Mouse (Mus musculus) kidney, adult 2 months (tissue): ENCODE results near the gene Pkhd1. TPM values are rescaled to one million over a fixed set of nuclear protein-coding genes. Genes with fewer than 3 reads are reported as not detected.

ENCODE experiments used
- DNase-seq: peaks from one replicate; pipeline ENCODE4 v3.0.0; 2021
- H3K27ac ChIP-seq: fragments of 200-500 bp; 2 replicates; pipeline ENCODE4 v1.5.1; 2012; ENCODE audit warnings: low read depth, low read length, control low read depth, inconsistent platforms; ENCODE audit not compliant: insufficient read depth
- H3K27me3 ChIP-seq: fragments of 200-500 bp; replicated peaks from 2 replicates; pipeline ENCODE4 v1.6.1; 2012; ENCODE audit warnings: mild to moderate bottlenecking, moderate library complexity, low read length, inconsistent platforms; ENCODE audit not compliant: control insufficient read depth, insufficient read depth
- H3K36me3 ChIP-seq: fragments of 200-500 bp; 2 replicates; pipeline ENCODE4 v1.6.1; 2012; ENCODE audit warnings: mild to moderate bottlenecking, moderate library complexity, low read length, inconsistent platforms; ENCODE audit not compliant: control insufficient read depth, insufficient read depth
- H3K4me1 ChIP-seq: fragments of 200-500 bp; 2 replicates; pipeline ENCODE4 v1.6.1; 2011; ENCODE audit warnings: low read length; ENCODE audit not compliant: control insufficient read depth, insufficient read depth
- H3K4me3 ChIP-seq: fragments of 200-500 bp; 2 replicates; pipeline ENCODE4 v1.5.1; 2011; ENCODE audit warnings: mild to moderate bottlenecking, low read depth, low read length, control low read depth; ENCODE audit not compliant: insufficient read depth
- CTCF ChIP-seq: fragments of 200-500 bp; conservative IDR thresholded peaks from 2 replicates; pipeline ENCODE4 v1.5.1; 2011; ENCODE audit warnings: low read depth, mild to moderate bottlenecking, control low read depth, low read length, moderate library complexity, mixed read lengths; ENCODE audit not compliant: insufficient read depth, insufficient read length
- POLR2A ChIP-seq: fragments of 200-500 bp; IDR thresholded peaks from one replicate; pipeline ENCODE4 v1.6.1; 2011; ENCODE audit warnings: low read depth, low read length, control low read depth
- WGBS: fragments of 180-500 bp; shearing (Covaris S2); methylation state at CpG from one replicate; pipeline ENCODE4 v1.1.7; 2018; 5-methylcytosine and 5-hydroxymethylcytosine counted together
- polyA plus RNA-seq: library from polyadenylated mRNA; depleted of rRNA; stranded (reverse); fragments of >200 nt; gene quantifications from 2 replicates; pipeline ENCODE4 v1.2.3, GENCODE M21; 2012; rRNA removed

The Pkhd1 gene
- polyA plus RNA-seq, 1 experiment = 17.3 TPM

DNA sequence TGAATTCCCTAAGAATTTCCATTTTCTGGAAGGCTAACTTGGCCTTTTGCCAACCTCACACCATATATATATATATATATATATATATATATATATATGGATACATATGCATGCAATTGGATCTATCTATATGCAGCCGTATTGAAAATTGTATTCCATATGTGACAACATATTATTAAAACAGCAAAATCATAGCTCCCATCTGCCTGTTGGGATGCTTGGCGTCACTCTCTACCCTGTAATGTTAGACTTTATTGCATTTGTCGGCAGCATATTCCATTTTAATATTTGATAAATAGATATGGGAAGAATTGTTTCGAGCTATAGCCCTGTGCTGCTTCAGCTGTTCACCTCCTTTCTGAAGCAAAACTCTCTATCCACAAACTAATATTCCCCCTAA, 600.2 kb downstream of the Pkhd1 start:
- Histone ChIP-seq H3K4me1 (no peaks in the 10 kb centered on the region), H3K27me3 (no peaks in the 10 kb centered on the region), H3K4me3 (no peak overlapping the region), H3K36me3 (no peaks in the 10 kb centered on the region), H3K27ac (no peak overlapping the region)
- DNase-seq = no peak
- TF ChIP-seq POLR2A = no peak
- no peak for TF ChIP-seq CTCF
- 91% methylated on average over 4 of the region's 4 CpGs for WGBS

Other genes starting within 250 kb of the Pkhd1 start
- gene Il17a, start 112.8 kb upstream of the Pkhd1 start, polyA plus RNA-seq = not detected in 2 replicates
- 0.80 and 1.9 TPM in 2 replicates for gene Il17f, start 172.6 kb upstream of the Pkhd1 start, polyA plus RNA-seq
- gene Mcm3, start 202.2 kb upstream of the Pkhd1 start, polyA plus RNA-seq = 3.3 and 5.6 TPM in 2 replicates